Mouse (Mus musculus): Measurements from ENCODE around the gene Vmn2r13. TPM values are rescaled to one million over a fixed set of nuclear protein-coding genes. Genes with fewer than 3 reads are reported as not detected.
"Not testable (repeated sequence)": the region's sequence is repeated elsewhere in the genome, so short reads cannot be mapped to it uniquely, and the experiment has no call there.

The Vmn2r13 gene
- total RNA-seq (2021): not detected

DNA sequence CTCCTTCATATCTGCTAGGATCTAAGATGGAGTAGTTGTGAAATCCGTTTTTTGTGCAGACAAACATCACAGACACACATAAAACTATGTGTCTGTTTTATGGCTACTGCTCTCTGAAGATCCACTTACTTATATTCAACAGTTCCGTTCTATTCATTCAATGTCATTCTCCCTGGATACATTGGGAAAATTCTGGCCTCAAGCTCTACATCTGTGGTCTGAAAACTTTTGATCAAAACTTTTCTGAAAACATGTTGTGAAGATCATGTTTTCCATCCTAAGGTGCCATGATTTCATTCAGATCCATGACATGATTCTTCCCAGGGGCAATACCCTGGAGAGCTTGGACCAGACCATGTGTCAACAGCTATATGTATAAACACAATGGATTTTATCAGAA, at the start of gene Vmn2r13:
TSS of gene Vmn2r13 (minus strand) at position 101 of the 400 bp plus-strand sequence.
- intact Hi-C loops (cut with DNase I); DNase-seq: not testable (repeated sequence)

DNA sequence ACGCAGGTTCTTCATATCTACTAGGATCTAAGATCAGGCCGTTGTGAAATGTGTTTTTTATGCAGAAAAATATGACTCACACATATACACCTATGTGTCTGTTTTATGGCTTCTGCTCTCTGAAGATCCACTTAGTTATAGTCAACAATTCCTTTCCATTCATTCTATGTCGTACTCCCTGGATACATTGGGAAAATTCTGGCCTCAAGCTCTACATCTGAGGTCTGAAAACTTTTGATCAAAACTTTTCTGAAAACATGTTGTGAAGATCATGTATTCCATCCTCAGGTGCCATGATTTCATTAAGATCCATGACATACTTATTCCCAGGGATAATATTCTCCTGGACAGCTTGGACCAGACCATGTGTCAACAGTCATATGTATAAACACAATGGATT, 32.6 kb upstream of the Vmn2r13 start, which contains the start of gene Vmn2r14:
TSS of gene Vmn2r14 (minus strand) at position 101 of the 400 bp plus-strand sequence.
- intact Hi-C loops (cut with DNase I): no loop called here
- DNase-seq: no peak

- intact Hi-C loops (cut with DNase I); DNase-seq: not testable (repeated sequence)
These were observed 25.1 kb downstream of the Vmn2r13 start for GRCm38 (mm10) chr5:109166851-109167250.

- intact Hi-C loops (cut with DNase I): no loop called here
These were observed 31.9 kb downstream of the Vmn2r13 start for GRCm38 (mm10) chr5:109160121-109160520.

GRCm38 (mm10) chr5:109159576-109159975, 32.4 kb downstream of the Vmn2r13 start:
- DNase-seq; intact Hi-C loops (cut with DNase I): not testable (repeated sequence)

More at GRCm38 (mm10) chr5:109160121-109160520, 31.9 kb downstream of the Vmn2r13 start:
- no peak for DNase-seq

DNA sequence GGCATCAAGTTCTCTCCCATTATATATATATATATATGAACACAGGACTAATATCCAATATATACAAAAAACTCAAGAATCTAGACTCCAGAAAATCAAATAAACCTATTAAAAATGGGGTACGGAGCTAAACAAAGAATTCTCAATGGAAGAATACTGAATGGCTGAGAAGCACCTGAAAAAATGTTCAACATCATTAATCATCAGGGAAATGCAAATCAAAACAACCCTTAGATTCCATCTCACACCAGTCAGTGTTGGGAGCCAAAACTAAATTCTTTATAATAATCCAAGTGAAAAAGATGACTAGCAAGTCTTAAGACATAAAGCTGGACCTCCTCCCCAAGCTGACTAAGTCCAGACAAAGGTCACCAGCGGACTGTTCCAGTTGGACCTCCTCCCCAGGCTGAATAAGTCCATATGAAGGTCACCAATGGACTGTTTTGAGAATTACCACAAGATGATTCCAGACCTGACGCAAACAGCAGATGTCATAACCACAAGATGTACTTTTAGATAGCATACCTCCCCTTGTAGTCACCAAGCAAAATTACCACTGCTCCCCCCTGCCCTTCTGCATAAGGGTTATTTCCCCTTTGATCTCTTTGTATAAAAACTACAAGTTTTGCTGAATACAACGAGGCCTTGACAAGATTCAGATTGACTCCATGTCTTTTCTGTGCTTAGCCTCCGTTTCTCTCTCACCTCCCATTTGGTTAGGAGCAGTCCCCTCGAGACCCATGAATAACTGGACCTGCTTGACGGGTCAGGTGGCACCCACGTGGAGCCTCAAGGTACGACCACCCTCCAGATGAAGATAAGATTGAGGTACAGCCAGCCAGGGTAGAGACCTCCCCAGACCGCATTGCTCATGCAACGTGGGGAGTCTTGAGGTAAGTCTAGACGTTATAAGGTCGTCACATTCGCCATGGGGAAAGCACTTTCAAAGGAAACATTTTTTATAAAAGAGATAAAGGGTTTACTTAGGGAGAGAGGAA, 33.2 kb downstream of the Vmn2r13 start:
- DNase-seq; intact Hi-C loops (cut with DNase I): not testable (repeated sequence)

DNA sequence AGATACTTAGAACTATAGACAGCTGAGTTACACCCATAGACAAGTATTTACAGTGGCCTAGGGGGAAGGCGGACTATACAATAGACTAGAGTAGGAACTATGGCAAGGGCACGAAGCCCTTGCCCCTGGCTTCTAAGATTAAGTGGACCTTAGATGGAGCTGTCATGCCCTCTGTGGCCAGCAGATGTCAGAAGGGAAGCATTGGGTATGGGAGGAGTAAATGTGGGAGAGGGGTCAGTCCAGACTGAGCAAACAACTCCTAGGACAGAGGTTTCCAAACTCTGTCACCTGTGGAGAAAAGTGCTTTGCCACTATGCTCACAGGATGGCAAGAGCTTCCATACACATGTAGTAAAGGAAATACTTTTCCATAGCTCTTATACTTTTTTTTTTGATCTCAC, 52.5 kb downstream of the Vmn2r13 start:
- intact Hi-C loops (cut with DNase I): no loop called here

DNA sequence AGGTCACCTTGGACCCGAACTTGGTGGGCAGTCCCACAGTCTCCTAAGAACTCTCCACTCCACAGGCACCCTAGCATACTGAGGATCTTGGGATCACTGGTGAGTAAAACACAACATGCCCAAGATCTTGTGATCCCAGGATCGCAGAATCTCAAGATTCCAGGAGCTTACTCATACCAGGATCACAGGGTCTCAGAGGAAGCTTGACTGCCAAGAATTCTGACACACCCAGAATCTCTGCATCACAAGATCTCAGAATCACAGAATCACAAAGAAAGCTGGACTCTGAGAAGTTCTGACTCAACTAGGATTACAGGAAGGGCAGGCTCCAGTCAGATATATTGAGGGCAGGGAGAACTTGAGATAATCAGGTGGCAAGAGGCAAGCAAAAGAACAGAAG, 55.3 kb downstream of the Vmn2r13 start:
- intact Hi-C loops (cut with DNase I): no loop called here
- DNase-seq: no peak

More for the DNA sequence above, 52.5 kb downstream of the Vmn2r13 start:
- DNase-seq: no peak

Other genes with a start within 250 kb of the Vmn2r13 start
- not detected for gene Vmn2r10, start 185.7 kb downstream of the Vmn2r13 start, total RNA-seq (2021)
- gene Vmn2r11, start 132.6 kb downstream of the Vmn2r13 start, total RNA-seq (2021): not detected
- gene Vmn2r12, start 94.2 kb downstream of the Vmn2r13 start, total RNA-seq (2021): not detected
- gene Vmn2r14, start 32.5 kb upstream of the Vmn2r13 start, total RNA-seq (2021): not detected
- not detected for gene Vmn2r15, start 105.4 kb upstream of the Vmn2r13 start, total RNA-seq (2021)
- gene Vmn2r16, start 138.0 kb upstream of the Vmn2r13 start, total RNA-seq (2021): not detected
- gene Vmn2r17, start 227.5 kb upstream of the Vmn2r13 start, total RNA-seq (2021): not detected

Data from heart, postnatal 36 days (tissue).